Mouse (Mus musculus) ES-E14 (cell line): ENCODE measurements at regions not wholly inside any gene's neighbourhood (a gene's known extent, or its start where the extent isn't known, plus 50 kb on each side); places are given as distances from the start of the nearest gene placed in this dataset.

Experiments
- CHD2 ChIP-seq: IDR thresholded peaks from 2 replicates; pipeline ENCODE4 v1.6.1; 2014; ENCODE audit warnings: mild to moderate bottlenecking, low read depth, low read length, inconsistent platforms
- HCFC1 ChIP-seq: IDR thresholded peaks from 2 replicates; pipeline ENCODE4 v1.6.1; 2012; ENCODE audit warnings: low read length, inconsistent platforms, borderline replicate concordance; ENCODE audit not compliant: insufficient read depth
- MAFK ChIP-seq: IDR thresholded peaks from 2 replicates; pipeline ENCODE4 v1.6.1; 2014; ENCODE audit warnings: mild to moderate bottlenecking, low read depth, low read length, inconsistent platforms; ENCODE audit not compliant: insufficient read depth
- ZC3H11A ChIP-seq: IDR thresholded peaks from 2 replicates; pipeline ENCODE4 v1.6.1; 2012; ENCODE audit warnings: low read depth, mild to moderate bottlenecking, inconsistent platforms, low read length, borderline replicate concordance

DNA sequence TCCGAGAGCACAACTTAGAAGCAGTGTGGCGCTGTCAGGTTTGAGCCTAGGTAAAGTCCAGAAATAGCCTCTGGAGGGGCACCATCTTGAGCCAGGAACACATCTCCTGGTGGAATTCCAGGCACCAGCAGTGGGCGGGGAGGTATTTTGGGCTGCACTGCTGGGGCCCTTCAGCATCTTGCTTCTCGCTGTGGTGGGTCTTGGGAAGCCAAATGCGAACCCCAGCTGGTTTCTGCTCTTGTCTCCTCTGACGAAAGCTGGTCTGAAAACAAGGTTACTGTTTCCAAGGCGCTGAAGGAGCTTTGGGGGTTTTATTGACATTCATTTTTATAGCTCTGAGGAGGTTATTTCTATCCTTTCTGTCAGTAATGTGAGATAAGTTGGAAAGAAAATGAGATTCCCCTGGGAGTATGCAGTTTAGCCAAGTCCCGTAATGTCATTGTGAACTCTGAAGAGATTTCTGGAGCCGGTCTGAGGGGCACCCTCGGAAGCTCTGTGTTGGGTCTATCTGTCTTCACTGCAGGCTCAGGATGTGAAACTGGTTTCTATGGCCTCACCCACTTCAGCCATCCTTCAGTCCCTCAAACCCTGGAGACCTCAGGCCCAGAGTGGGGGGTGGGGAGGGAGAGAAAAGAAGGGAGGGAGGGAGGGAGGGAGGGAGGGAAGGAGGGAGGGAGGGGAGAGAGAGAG, 86.7 kb upstream of the Slc25a26 start:
- TF ChIP-seq CHD2, result no peak
- no peak for TF ChIP-seq ZC3H11A
- no peak for TF ChIP-seq HCFC1
- TF ChIP-seq MAFK, result no peak
